Mouse (Mus musculus): ENCODE results near the gene Pepd. TPM values are rescaled to one million over a fixed set of nuclear protein-coding genes. Genes with fewer than 3 reads are reported as not detected.

Gene Pepd
- polyA plus RNA-seq, 1 experiment, result 39.3 TPM

- TF ChIP-seq POLR2A (IDR thresholded peaks at IDR 0.05; ENCODE audit: extremely low read depth, insufficient read depth, low read length), result no peak
- TF ChIP-seq CTCF (IDR thresholded peaks at IDR 0.05; ENCODE audit: extremely low read depth, insufficient read depth, low read length), result no peak
- H3K27ac ChIP-seq (ENCODE audit: insufficient read depth, low read length), result no peak overlapping the region
These were observed 117.5 kb downstream of the Pepd start for GRCm38 (mm10) chr7:35029648-35030047.

GRCm38 (mm10) chr7:35030567-35030966 is 118.4 kb downstream of the Pepd start:
- TF ChIP-seq POLR2A (IDR thresholded peaks at IDR 0.05; ENCODE audit: extremely low read depth, insufficient read depth, low read length), result no peak
- TF ChIP-seq CTCF (IDR thresholded peaks at IDR 0.05; ENCODE audit: extremely low read depth, insufficient read depth, low read length), result no peak
- Histone ChIP-seq H3K27ac (ENCODE audit: insufficient read depth, low read length) (no peak overlapping the region), H3K4me3 (ENCODE audit: insufficient read depth, low read length) (no peak overlapping the region)

More at GRCm38 (mm10) chr7:35029648-35030047, 117.5 kb downstream of the Pepd start:
- Histone ChIP-seq H3K4me3 (ENCODE audit: insufficient read depth, low read length) (no peak overlapping the region), H3K4me1 (ENCODE audit: control insufficient read depth, insufficient read depth, low read length) (peaks cover 12% of the 10 kb centered on the region; the same call in 1 of the 2 replicates)

GRCm38 (mm10) chr7:35035141-35035553 is 123.0 kb downstream of the Pepd start:
- Histone ChIP-seq H3K4me1 (ENCODE audit: control insufficient read depth, insufficient read depth, low read length) (no peaks in the 10 kb centered on the region), H3K4me3 (ENCODE audit: insufficient read depth, low read length) (no peak overlapping the region), H3K27ac (ENCODE audit: insufficient read depth, low read length) (no peak overlapping the region)
- TF ChIP-seq POLR2A (IDR thresholded peaks at IDR 0.05; ENCODE audit: extremely low read depth, insufficient read depth, low read length), result no peak
- TF ChIP-seq CTCF (IDR thresholded peaks at IDR 0.05; ENCODE audit: extremely low read depth, insufficient read depth, low read length), result no peak

More at GRCm38 (mm10) chr7:35030567-35030966, 118.4 kb downstream of the Pepd start:
- peaks cover 12% of the 10 kb centered on the region; the same call in 1 of the 2 replicates for H3K4me1 ChIP-seq (ENCODE audit: control insufficient read depth, insufficient read depth, low read length)

- Histone ChIP-seq H3K4me3 (ENCODE audit: insufficient read depth, low read length) (no peak overlapping the region), H3K4me1 (ENCODE audit: control insufficient read depth, insufficient read depth, low read length) (no peaks in the 10 kb centered on the region), H3K27ac (ENCODE audit: insufficient read depth, low read length) (no peak overlapping the region)
- TF ChIP-seq POLR2A (IDR thresholded peaks at IDR 0.05; ENCODE audit: extremely low read depth, insufficient read depth, low read length), result no peak
These were observed 123.4 kb downstream of the Pepd start for GRCm38 (mm10) chr7:35035565-35035964.

- TF ChIP-seq POLR2A (IDR thresholded peaks at IDR 0.05; ENCODE audit: extremely low read depth, insufficient read depth, low read length) (no peak), CTCF (IDR thresholded peaks at IDR 0.05; ENCODE audit: extremely low read depth, insufficient read depth, low read length) (no peak)
- no peak overlapping the region for H3K27ac ChIP-seq (ENCODE audit: insufficient read depth, low read length)
These were observed 124.1 kb downstream of the Pepd start for GRCm38 (mm10) chr7:35036266-35036731.

GRCm38 (mm10) chr7:35037408-35037807 is 125.2 kb downstream of the Pepd start:
- no peaks in the 10 kb centered on the region for H3K4me1 ChIP-seq (ENCODE audit: control insufficient read depth, insufficient read depth, low read length)
- TF ChIP-seq POLR2A (IDR thresholded peaks at IDR 0.05; ENCODE audit: extremely low read depth, insufficient read depth, low read length), result no peak
- TF ChIP-seq CTCF (IDR thresholded peaks at IDR 0.05; ENCODE audit: extremely low read depth, insufficient read depth, low read length), result no peak
- H3K27ac ChIP-seq (ENCODE audit: insufficient read depth, low read length), result no peak overlapping the region
- no peak overlapping the region for H3K4me3 ChIP-seq (ENCODE audit: insufficient read depth, low read length)

More at GRCm38 (mm10) chr7:35036266-35036731, 124.1 kb downstream of the Pepd start:
- H3K4me3 ChIP-seq (ENCODE audit: insufficient read depth, low read length), result no peak overlapping the region
- no peaks in the 10 kb centered on the region for H3K4me1 ChIP-seq (ENCODE audit: control insufficient read depth, insufficient read depth, low read length)

- Histone ChIP-seq H3K4me1 (ENCODE audit: control insufficient read depth, insufficient read depth, low read length) (no peaks in the 10 kb centered on the region), H3K4me3 (ENCODE audit: insufficient read depth, low read length) (no peak overlapping the region), H3K27ac (ENCODE audit: insufficient read depth, low read length) (no peak overlapping the region)
- no peak for TF ChIP-seq CTCF (IDR thresholded peaks at IDR 0.05; ENCODE audit: extremely low read depth, insufficient read depth, low read length)
- TF ChIP-seq POLR2A (IDR thresholded peaks at IDR 0.05; ENCODE audit: extremely low read depth, insufficient read depth, low read length), result no peak
These were observed 128.2 kb downstream of the Pepd start for GRCm38 (mm10) chr7:35040176-35040972.

GRCm38 (mm10) chr7:35041286-35042208 is 129.4 kb downstream of the Pepd start:
- TF ChIP-seq POLR2A (IDR thresholded peaks at IDR 0.05; ENCODE audit: extremely low read depth, insufficient read depth, low read length) (no peak), CTCF (IDR thresholded peaks at IDR 0.05; ENCODE audit: extremely low read depth, insufficient read depth, low read length) (no peak)
- peak overlapping the region; percentile 28; the same call in 1 of the 2 replicates for H3K27ac ChIP-seq (ENCODE audit: insufficient read depth, low read length)
- H3K4me1 ChIP-seq (ENCODE audit: control insufficient read depth, insufficient read depth, low read length), result no peaks in the 10 kb centered on the region
- H3K4me3 ChIP-seq (ENCODE audit: insufficient read depth, low read length), result no peak overlapping the region

- Histone ChIP-seq H3K4me1 (ENCODE audit: control insufficient read depth, insufficient read depth, low read length) (no peaks in the 10 kb centered on the region), H3K4me3 (ENCODE audit: insufficient read depth, low read length) (no peak overlapping the region), H3K27ac (ENCODE audit: insufficient read depth, low read length) (peak overlapping the region; percentile 28)
- TF ChIP-seq CTCF (IDR thresholded peaks at IDR 0.05; ENCODE audit: extremely low read depth, insufficient read depth, low read length) (no peak), POLR2A (IDR thresholded peaks at IDR 0.05; ENCODE audit: extremely low read depth, insufficient read depth, low read length) (no peak)
These were observed 130.0 kb downstream of the Pepd start for GRCm38 (mm10) chr7:35042209-35042554.

Measured in cortical plate, adult 2 months (tissue).